7 mouse cellular contexts compared by ENCODE assay signal in the genomic region with DNA sequence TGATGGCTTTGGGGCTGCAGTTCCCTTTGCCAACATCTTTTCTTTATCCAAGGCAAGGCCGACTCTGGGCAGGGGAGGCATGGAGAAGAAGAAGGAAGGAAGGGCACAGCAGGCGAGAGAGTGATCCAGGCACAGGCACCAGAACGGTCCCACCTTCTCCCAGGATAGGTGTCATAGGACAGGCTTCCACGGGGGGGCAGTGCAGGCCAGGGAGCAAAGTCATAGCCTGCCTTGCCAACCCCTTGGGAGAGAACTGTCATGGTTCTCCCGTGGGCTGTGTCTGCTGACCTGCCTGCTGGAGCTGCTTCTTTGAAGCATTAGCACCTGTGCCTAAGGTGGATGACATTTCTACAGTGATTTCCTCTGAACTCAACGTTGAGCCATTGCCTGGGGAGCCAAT. TPM values are rescaled to one million over a fixed set of nuclear protein-coding genes. Genes with fewer than 3 reads are reported as not detected.
DNase-seq lines count a peak whose midpoint lies in the region; ATAC-seq lines count a peak whose summit lies in the region.

No protein-coding gene starts in this region.

- no peak overlapping the region for H3K4me3 ChIP-seq in forebrain, embryonic 16.5 days (replicated peaks; ENCODE audit: low read length)

- WGBS in forebrain, embryonic 16.5 days: 37% methylated on average over 6 of the region's 6 CpGs

- H3K27ac ChIP-seq in forebrain, embryonic 16.5 days (ENCODE audit: low read length): no peak overlapping the region

- no peaks in the 10 kb centered on the region for H3K27me3 ChIP-seq in forebrain, embryonic 16.5 days (replicated peaks; ENCODE audit: control insufficient read depth, insufficient read depth, low read length)

- ATAC-seq in forebrain, embryonic 16.5 days: peak; percentile 81

- 0 out of 2 replicates have a peak, but pooled peaks cover 2% of the 10 kb centered on the region for H3K36me3 ChIP-seq in forebrain, embryonic 16.5 days (ENCODE audit: control insufficient read depth, insufficient read depth)

- DNase-seq in adipocyte (ENCODE audit: low spot score): peak; percentile 82
- DNase-seq in cerebellum, adult 11 months: peak; percentile 84
- DNase-seq in heart, postnatal 14 days: peak; percentile 83 to 90
- peak; percentile 57 to 77 for DNase-seq in layer of hippocampus, adult 18-20 months (ENCODE audit: low spot score in 2 of 2)
- DNase-seq in lung, postnatal 10 days: peak; percentile 89
- peak; percentile 67 for DNase-seq in skeletal muscle tissue, adult 2 months (ENCODE audit: low read depth, low spot score)

- no peaks in the 10 kb centered on the region for H3K4me1 ChIP-seq in forebrain, embryonic 16.5 days (replicated peaks; ENCODE audit: control insufficient read depth, insufficient read depth, low read length)

- intact Hi-C loops in heart, postnatal 14 days (cut with DNase I): loop anchor here (1.0 to 10.0 kb wide), 2 partner anchors 79 to 169 kb away; no protein-coding TSS in a partner anchor

- no peak overlapping the region for H3K9ac ChIP-seq in forebrain, embryonic 16.5 days (replicated peaks; ENCODE audit: low read depth, low read length)

- no peaks in the 10 kb centered on the region for H3K9me3 ChIP-seq in forebrain, embryonic 16.5 days (ENCODE audit: control insufficient read depth, low read length)

- H3K4me2 ChIP-seq in forebrain, embryonic 16.5 days (ENCODE audit: low read length): no peak overlapping the region

RNA-seq across cellular contexts. Expression of a gene that starts 27.7 kb away (rescaled TPM):
- 28.0 and 28.1 TPM in 2 replicates for polyA plus RNA-seq in forebrain, embryonic 16.5 days (2015; fragmentation: Nextera tagmentation; extraction: Ambion mirVana)
- total RNA-seq in heart, postnatal 14 days (2021): 10 to 100 TPM; 15.5 to 16.2 TPM
- total RNA-seq in layer of hippocampus, adult 18-20 months (2021): 10 to 100 TPM; 24.4 to 26.1 TPM
